Mouse (Mus musculus) CD4-positive, CD25-positive, alpha-beta regulatory T cell, adult 2 months (primary cell): Measurements from ENCODE around the gene Pex3.

Source experiments
- DNase-seq: peaks from one replicate; pipeline ENCODE4 v3.0.0-alpha.2; 2012; ENCODE audit warnings: low read depth, low spot score

Gene Pex3

DNA sequence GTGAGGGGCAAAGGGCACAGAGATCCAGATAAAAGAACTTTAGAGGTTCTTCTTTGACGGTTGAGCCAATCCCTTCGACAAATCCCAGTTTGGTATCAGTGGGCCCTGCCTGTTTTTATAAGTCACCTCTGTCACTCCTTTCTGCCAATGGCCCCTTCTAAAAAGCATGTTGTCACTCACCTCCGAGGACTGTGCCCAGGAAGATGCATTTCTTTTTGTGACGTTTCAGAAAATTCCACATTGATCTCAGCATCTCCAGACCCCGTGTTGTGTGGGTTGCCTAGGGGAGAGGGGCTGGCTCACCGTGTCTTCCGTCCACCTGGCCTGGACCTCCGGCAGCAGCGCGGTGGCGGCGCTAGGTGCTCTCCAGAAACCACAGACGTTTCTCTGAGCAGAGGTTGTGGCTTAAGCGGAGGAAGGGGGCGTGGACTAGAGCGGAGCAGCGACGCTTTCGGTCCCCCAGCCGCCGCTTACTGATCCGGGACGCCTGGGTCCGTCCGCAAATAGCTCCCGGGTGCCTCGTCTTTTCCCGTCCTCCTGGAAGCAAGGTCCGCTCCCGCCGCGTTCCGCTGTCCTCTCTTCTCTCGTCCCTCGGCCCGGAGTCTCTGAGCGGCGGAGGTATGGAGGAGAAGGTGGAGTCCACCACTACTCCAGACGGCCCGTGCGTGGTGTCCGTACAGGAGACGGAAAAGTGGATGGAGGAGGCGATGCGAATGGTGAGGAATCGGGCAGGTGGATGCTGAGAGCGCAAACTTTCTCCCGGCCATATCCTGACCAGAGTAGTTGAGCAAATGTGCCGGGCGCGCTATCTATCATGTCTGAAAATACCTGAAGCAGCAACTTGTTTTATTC is at the start of gene Pex3, which contains the start of gene Adat2:
Gene Pex3 (minus strand): TSS at position 497 of the 852 bp plus-strand sequence.
Gene Adat2 (plus strand): TSS at position 249 of the 852 bp plus-strand sequence.
- peak; percentile 95 for DNase-seq

DNA sequence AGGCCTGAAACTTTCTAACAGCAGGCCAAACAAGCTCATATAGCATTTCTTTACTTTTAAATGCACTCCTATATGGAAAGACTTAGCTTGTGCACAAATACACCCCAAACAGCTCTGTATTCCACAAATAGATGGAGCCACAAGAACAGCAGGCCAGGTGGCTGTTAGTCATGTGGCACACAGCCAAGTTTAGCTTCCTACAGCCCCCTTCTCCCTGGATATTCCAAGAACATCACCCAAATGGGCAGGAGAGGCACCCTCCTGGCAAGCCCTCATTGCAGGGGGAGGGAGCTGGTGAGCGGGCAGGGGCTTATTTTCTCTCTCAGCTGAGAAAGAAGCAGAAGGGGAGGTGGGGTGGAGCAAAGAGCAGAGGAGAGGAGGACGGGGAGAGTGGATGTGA is 48.0 kb upstream of the Pex3 start:
- DNase-seq, result no peak

DNA sequence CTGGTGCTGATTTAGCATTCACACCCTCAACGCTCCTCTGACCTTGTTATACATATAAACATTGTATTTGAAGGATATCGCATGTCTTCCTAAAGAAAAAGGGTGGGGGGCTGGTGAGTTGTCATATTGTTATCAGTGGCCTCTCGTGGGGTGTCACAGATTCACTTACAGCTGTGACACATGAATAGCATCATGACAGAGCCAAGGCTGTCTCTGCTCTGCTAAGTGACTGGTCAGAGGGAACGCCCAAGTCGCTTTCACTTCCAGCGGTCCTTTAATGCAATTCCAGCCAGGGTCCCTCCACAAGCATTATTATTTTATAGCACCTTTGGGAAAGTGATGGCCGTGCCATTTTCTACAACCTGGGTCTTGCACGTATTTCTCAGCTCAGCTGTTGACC is 44.5 kb upstream of the Pex3 start:
- no peak for DNase-seq

DNA sequence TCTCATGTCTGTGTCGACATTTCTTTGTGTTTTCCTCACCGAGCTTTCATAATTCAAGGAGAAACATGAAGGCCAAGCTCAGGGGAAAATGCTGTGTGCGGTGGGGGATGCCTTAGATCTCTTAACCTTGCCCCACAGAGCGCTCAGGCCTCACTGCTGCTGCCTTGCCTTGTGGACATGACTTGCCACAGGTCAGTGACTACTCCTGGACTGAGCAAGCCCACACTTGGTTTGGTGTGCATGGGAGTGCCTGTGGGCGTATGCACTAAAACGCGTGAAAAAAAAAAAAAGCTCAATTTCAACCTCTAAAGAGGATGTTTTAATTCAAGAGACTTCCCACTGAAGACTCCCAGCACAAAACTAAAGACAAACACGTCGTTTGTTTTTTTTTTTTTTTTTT is 43.9 kb upstream of the Pex3 start:
- DNase-seq, result no peak

DNA sequence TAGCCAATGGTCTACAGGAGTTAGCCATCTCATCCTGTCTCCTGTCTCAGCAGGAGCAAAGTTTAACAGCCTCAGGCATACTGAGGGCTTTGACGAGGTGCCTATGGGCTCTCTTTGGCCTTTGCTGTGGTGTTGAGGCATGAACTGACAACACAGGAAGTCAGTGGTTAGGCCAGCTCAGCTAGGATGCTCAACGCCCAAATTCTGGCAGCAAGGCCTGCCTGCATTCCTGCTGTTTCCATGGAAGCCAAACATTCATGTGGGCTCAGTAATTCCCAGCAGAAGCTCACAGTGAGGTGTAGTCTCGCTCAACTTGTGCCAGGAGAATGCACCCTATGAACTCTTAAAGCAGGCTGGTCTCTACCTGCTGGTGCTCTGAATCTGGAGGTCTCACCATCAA is 43.1 kb upstream of the Pex3 start:
- DNase-seq, result peak; percentile 1

DNA sequence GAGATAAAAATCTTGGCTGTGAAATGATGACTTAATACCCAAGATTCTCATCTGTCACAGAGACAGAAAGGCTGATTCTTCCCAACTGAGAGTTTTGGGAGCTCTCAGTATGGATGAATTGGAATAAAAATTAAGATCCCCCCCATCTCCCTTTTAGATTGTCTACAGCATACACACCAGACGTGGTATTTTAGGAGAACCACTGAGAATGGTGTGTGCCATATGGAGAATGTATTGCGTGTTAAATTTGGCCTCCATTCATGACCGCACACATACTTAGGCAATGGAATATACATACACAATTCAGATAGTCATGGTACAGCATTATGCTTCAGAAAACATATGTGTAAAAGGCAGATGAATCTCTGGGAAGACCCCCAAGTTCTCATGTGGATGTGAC is 40.6 kb upstream of the Pex3 start:
- DNase-seq, result no peak

DNA sequence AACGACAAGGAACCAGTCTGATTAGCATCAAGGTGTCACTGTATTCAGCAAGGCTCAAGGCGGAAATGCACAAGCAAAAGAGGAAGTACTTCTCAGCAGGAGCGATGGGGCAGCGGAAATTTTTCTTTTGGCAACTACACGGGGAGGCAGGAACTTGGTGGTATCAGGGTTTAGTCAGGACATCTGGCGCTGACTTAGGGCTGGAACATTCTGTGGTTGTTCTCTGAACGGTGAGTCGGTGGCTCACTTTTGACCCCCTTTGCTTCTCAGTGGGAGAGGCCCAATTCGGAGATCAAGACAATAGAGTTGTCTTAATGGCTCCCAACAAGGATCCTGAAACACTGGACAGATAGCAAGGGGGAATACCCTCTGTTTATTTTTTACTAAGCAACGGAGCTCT is 39.3 kb upstream of the Pex3 start:
- DNase-seq, result no peak

DNA sequence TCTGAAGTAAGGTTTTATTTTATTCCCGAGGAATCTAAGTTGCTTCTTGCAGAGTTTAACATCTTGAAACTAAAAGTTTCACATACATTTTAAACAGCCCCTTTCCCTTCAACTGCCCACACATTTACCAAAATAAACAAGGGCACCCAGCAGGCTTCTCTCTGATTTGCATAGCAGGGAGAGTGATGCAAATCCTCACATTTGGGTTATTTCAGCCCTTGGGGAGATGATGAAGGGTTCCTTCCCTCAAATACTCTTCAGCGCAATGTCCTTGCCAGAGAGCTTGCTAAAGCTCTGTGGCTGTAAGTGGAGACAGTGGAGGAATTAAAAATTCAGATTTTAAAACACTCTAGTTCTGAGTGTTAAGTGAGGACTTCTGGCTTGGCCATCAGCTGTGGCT is 35.0 kb upstream of the Pex3 start:
- no peak for DNase-seq

DNA sequence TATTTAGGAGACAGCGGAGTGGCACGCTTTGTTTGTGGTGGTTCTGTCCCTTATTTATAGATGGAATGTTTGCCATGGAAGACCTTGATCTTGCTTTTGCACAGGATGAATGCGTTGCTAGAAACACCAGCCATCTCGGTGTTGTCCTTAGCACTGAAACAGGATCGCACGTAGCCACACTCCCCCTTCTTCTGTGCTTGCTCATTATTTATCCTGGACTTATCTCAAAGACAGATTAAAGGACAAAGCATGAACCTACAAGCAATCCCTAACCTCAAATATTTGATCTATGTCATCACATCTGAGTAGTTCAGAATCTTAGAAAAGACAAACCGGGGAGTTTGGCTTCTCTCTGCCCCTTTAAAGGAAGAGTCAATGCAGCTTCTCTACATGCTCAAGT is 24.2 kb upstream of the Pex3 start:
- no peak for DNase-seq

DNA sequence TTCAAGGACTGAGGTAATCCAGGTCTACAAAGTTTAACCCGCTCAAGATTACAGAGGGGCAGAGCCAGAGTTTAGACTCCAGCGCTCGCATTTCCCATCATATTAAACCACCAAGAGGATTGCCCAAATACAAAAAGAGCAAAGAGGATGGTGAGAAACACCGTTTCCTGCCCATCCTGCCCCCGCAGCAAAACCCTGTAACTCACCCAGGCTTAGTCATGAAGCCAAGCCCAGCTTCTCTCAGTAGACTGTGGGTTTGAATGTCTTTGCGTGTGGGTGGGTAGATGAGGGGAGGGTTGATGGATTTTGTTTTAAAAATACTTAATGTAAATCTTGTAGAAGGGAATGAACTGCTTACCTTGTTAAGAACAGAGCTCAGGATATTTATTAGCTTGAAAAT is 19.5 kb upstream of the Pex3 start:
- peak; percentile 7 for DNase-seq

DNA sequence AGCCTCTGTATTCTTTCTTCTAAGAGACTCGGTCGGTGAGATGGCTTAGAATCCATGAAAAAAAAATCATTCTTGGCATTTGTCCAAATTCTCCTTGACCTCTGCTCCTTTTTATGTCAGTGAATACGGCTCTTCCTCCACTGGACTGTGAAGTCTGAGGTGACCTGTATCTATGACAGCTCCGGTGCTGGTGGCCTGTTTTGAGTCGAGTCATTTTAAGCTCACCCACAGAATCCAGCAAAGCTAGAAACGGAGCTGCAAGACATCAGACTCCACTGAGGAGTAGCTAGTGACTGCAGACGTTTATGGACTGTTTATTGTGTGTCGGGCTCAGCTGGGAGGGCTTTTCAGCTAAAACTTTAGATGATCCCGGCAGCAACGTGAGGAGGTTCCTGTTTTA is 19.1 kb upstream of the Pex3 start:
- DNase-seq, result no peak

DNA sequence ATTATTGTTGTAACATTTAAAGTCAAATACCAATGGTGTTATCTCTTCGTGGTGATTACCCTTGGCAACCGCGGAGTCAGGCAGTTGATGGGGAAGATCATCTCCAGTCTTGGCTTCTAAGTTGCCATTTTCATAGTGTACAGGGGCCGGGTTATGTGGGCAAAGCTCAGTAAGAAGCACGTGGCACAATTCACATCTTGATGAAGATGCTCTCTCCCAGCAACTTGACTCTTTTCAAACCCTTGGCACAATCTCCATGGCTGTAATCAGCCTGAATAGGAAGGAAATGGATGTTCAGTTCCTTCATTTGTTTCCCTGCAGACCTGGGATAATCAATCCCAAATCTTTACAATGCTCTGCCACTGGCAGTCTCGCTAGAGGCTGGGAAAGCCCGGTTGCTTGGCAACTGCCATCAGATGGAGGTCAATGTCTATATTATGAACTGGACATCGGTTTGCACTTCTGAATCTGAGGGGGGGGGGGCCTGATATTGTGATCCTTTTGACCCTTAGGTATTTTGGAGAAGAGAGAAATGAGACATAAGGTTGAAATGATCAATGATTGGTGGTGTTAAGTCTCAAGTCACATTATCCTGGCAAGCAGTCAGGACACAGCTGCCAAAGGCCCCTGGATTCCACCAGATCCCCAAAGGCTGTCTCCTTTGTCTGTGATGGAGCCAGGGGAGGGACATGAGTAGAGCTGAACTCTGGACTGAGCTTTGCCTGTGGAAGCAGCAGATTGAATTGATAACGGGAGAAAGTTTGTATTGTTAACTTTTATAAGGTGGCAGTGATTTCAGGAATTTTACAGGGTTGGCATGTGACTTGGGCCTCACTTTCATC is 18.0 kb upstream of the Pex3 start:
- DNase-seq, result no peak

DNA sequence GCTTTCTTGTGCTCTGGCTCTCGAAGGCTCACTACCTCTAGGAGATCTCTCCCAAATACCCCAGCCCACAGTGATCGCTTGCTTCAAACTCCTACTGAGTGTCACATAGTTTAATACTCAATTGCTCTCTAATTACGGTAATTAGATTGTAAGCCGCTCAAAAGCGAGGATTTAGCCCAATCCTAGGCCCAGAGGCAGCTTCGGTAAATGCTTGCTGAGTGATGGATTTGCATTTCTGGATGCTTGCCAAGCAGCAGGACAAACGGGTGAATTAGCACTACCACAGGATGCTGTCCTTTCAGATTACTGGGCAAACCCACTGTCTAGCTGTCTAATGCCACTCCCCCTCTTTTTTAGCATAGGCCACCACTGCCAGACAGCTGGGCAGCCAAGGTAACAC is 16.9 kb upstream of the Pex3 start:
- DNase-seq, result no peak

DNA sequence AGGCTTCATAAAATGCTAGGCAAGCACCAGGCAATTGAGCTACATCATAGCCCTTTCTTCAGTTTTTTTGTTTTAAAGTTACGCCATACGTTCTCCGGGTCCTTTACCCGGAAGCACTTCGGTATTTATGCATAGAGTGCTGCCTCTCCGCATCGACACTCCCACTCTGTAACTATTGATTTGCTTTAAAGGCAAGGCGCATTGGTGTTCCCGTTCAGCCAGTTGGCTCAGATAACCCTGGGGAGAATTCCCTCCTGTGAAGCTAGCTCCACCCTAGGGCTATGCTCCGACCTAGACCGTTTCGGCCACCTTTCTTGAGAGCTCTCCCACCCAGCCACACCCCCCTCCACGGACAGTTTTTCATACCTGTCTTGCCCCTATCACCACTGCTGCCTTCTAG is 13.5 kb upstream of the Pex3 start:
- DNase-seq, result no peak

DNA sequence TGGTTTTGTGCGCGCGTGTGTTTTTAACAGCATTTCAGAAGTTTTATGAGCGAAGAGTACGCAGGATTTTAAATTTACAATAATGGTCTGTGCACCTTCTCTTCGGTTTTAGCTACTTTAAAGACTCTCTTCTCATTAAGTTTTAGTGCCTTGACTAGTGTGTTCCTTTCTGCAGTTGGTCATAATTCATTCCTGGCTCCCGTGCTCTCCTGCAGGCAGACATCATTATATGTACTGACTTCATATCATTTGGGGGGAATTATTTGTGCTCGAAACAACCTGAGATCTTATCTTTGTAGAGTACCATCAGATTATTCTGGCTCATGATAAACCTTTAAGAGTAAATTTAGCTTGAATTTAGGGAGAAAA is 12.1 kb upstream of the Pex3 start:
- DNase-seq, result no peak

DNA sequence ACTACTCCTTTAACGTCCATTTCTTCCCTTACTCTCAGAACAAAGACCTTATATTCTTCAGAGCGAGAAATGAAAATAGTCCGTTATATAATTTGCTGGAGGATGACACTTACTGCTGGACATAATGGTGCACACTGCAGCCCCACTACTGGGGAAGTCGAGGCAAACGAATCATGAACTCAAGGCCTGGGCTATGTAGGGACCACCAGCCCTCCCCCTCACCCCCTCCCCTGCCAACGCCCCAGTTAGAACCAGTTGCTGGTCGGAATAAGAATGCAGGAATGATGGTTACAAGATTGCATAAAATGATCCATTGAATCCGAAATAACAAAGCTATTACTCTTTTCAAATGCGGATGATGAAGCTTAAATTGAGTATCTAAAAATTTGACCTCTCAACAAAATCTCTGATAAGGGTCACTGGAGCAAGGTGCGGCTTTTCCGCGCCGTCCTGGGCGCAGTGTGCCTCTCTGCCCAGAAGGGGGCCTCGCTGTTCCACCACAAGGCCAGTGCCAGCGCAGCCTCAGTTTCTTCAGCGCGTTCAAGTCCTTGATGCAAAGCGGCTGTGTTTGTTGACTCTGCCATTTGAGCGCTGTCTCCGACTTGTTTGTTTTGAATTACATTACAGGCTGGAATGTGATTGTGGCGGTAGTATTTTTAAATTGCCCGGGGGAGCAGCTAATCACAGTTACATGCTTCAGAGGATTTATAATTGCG is 11.6 kb upstream of the Pex3 start:
- DNase-seq, result peak; percentile 72

DNA sequence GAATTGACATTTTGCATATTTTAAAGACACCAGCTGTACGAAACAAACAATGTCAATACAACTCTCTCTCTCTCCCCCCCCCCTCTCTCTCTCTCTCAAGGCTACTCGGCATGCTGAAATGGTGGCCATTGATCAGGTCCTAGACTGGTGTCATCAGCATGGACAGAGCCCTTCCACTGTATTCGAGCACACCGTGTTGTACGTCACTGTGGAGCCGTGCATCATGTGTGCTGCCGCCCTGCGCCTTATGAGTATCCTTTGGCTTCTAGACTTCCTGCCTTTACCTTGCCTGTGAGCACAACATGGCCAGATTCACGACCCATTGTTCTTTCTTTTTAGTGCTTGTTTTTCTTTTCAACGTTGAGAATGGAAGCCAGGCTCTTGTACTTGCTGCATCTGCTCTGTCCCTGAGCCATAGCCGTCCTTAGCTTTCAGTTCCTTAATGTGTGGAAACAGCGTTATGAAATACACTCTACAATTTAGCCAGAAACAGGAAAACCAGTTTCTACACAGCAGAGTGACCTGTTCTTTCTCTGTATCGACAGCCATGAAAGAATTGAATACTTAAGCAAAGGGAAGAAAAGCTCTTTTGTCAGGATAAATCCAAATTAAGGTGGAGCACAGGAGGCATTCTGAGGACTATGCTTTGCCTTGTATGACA is 7.2 kb upstream of the Pex3 start:
- no peak for DNase-seq

DNA sequence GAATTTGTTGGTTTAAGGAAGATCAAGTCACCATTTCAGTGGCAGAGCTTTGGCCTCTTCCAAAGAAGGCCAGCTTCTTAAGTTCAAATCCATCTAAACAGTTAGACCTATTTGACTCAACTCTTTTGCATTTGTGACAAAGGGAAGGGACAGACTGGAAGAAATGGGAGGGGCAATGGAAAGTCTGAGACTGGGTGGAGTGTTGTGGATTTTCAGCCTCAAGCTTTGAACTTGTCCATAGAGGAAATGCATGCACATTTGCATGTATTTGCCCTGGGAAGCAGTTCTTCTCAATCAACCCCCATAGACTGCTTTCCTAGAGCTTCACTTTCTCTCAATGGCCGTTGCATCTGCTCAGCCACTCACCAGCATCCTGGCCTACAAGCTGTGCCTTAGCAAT is 1.4 kb upstream of the Pex3 start:
- DNase-seq, result no peak

DNA sequence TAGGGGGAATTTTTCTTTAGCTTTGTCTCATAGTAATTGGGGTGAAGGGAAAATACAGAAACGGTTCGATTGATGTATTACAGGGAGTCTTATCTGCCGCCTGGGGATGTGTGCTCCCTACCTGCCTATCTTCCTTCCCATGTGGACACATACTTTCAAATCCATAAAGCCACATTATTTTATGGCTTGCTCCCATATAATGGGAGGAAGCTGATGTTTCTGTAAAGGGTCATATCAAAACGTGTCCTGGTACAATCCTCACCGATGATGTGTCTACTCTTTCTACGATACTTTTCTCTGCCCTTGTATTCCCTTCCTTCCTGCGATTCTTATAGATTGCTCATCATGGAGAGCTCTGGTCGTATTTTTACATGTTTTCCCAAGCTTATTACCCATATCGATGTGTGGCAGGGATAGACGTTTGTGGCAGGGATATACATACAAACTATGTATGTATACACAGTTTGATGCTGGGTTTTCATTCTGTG is 600 bp upstream of the Pex3 start:
- no peak for DNase-seq

DNA sequence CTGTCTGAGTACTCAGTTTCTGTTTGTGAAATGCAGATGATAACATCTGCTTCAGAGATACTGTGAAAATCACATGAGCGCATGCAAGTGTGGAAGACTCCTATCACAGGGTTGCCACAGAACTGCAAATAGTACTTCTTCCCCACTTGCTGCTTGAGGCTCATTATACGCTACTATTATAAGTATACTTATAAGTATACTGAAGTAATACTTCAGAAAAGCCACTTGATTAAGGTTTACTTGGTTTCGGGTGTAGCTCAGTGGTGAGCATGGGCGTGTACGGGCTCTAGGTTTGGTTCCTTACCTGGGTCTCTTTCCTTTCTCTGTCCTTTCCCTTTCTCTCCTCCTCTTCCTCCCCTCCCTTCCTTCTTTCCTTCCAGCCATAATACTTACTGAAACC is 11.2 kb downstream of the Pex3 start:
- no peak for DNase-seq

DNA sequence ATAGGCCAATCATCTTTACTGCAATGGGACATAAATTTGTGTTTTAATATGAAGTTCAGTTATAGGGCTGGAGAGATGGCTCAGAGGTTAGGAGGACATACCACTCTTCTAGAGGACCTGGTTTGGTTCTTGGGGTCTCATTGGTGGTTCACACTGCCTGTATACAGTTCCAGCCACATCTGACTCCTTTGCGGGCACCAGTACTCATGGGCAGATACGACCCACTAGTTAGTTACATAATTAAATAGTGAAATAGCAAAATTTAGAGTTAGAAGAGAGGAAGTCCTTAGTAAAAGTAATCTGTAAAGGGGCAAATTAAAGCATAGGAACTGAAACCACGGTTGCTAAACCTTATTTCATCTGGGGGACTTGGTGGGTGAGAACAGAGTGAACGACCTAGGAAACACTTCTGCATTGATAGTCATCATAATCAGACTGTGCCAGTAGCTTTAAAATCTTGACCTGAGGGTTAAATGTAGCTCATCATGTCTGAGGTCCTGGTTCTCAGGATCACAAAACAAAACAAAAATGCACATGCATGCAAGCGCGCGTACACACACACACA is 13.1 kb downstream of the Pex3 start:
- DNase-seq, result no peak
